Mouse (Mus musculus) kidney, postnatal 0 days (tissue): ENCODE measurements at regions not wholly inside any gene's neighbourhood (a gene's known extent, or its start where the extent isn't known, plus 50 kb on each side); places are given as distances from the start of the nearest gene placed in this dataset.

Experiments
- ATAC-seq: fragments of 200-750 bp; cut with Nextera tagmentation; replicated peaks from 2 replicates; pipeline ENCODE4 v1.8.0; 2017; ENCODE audit warnings: low read depth, moderate number of reproducible peaks, moderate TSS enrichment, moderate library complexity; ENCODE audit not compliant: low FRiP score
- DNase-seq: peaks from one replicate; pipeline ENCODE4 v3.0.0-alpha.2; 2016; ENCODE audit warnings: low spot score
- H3K27ac ChIP-seq: fragments of 300-500 bp; sonication (generic); 2 replicates; pipeline ENCODE4 v1.5.1; 2014; ENCODE audit warnings: mild to moderate bottlenecking
- H3K27me3 ChIP-seq: fragments of 300-500 bp; sonication (generic); 2 replicates; pipeline ENCODE4 v1.6.1; 2014; ENCODE audit warnings: low read length, mixed read lengths; ENCODE audit not compliant: insufficient read depth
- H3K36me3 ChIP-seq: fragments of 300-500 bp; sonication (generic); 2 replicates; pipeline ENCODE4 v1.6.1; 2014; ENCODE audit warnings: low read length, mixed read lengths; ENCODE audit not compliant: insufficient read depth
- H3K4me1 ChIP-seq: fragments of 300-500 bp; sonication (generic); replicated peaks from 2 replicates; pipeline ENCODE4 v1.6.1; 2014; ENCODE audit warnings: antibody characterized with exemption, low read length, mixed read lengths; ENCODE audit not compliant: insufficient read depth
- H3K4me2 ChIP-seq: fragments of 300-500 bp; sonication (generic); 2 replicates; pipeline ENCODE4 v1.6.1; 2014; ENCODE audit warnings: mild to moderate bottlenecking, low read length, moderate library complexity, mixed read lengths
- H3K4me3 ChIP-seq: fragments of 300-500 bp; sonication (generic); replicated peaks from 2 replicates; pipeline ENCODE4 v1.5.1; 2014; ENCODE audit warnings: low read depth, low read length
- H3K9ac ChIP-seq: fragments of 300-500 bp; sonication (generic); 2 replicates; pipeline ENCODE4 v1.6.1; 2014; ENCODE audit warnings: low read depth, low read length
- H3K9me3 ChIP-seq: fragments of 300-500 bp; sonication (generic); replicated peaks from 2 replicates; pipeline ENCODE4 v1.6.1; 2016; ENCODE audit warnings: low read length, inconsistent platforms, mixed read lengths
- CTCF ChIP-seq: IDR thresholded peaks from 2 replicates; pipeline ENCODE4 v1.5.1; 2016; ENCODE audit warnings: antibody characterized with exemption, low read depth, mild to moderate bottlenecking, moderate library complexity
- WGBS: fragments of 180-500 bp; shearing (Covaris S2); extraction: QIAGEN DNeasy Blood & Tissue Kit; methylation state at CpG from one replicate; pipeline ENCODE4 v1.1.7; 2014; 5-methylcytosine and 5-hydroxymethylcytosine counted together

DNA sequence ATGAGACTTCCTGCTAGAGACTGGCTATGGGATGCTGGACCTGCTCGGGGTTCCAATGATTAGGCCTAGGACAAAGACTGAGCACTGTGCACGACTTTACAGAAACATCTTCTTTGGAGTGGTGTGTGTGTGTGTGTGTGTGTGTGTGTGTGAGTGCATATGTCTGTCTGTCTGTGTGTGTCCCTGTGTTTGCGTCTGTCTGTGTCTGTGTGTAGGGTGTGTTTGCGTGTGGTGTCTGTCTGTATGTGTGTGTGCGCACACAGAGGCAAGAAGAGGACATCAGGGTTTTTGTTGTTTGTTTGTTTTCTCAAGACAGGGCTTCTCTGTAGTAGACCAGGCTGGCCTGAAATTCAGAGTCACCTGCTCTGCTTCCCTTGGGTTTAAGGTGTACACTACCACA is 51.9 kb upstream of the Slco4a1 start:
- no peak for TF ChIP-seq CTCF
- Histone ChIP-seq H3K27me3 (no peaks in the 10 kb centered on the region), H3K4me3 (no peak overlapping the region), H3K9ac (no peak overlapping the region), H3K4me2 (no peak overlapping the region), H3K9me3 (no peaks in the 10 kb centered on the region), H3K36me3 (no peaks in the 10 kb centered on the region), H3K4me1 (no peaks in the 10 kb centered on the region), H3K27ac (no peak overlapping the region)
- DNase-seq (no peak), ATAC-seq (no peak)
- whole genome bisulfite sequencing = 85% methylated on average over 5 of the region's 5 CpGs

DNA sequence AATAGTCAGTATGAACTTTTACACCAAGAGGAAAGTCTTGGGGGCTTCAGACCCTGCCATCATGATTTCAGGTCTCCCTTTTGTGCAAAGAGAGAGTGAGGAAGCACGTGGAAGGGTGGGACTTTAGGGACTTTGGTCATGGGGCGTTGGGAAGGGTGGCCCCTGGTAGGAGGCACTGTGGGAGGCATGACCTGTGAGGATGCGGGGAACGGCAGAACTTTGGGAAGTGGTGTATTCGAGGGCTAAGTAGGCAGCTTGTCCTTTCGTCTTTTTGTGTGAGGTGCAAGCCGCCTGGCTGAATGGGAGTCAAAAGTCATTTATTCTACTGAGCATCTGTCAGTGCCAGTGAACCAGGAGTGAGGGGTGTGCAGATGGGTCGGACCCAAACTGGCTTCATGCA is 52.4 kb upstream of the Slco4a1 start:
- 70% methylated on average over 8 of the region's 8 CpGs for WGBS
- Histone ChIP-seq H3K36me3 (no peaks in the 10 kb centered on the region), H3K27ac (no peak overlapping the region), H3K9ac (no peak overlapping the region), H3K27me3 (no peaks in the 10 kb centered on the region), H3K4me2 (no peak overlapping the region), H3K4me3 (no peak overlapping the region), H3K4me1 (no peaks in the 10 kb centered on the region), H3K9me3 (no peaks in the 10 kb centered on the region)
- ATAC-seq (no peak), DNase-seq (no peak)
- TF ChIP-seq CTCF = no peak

DNA sequence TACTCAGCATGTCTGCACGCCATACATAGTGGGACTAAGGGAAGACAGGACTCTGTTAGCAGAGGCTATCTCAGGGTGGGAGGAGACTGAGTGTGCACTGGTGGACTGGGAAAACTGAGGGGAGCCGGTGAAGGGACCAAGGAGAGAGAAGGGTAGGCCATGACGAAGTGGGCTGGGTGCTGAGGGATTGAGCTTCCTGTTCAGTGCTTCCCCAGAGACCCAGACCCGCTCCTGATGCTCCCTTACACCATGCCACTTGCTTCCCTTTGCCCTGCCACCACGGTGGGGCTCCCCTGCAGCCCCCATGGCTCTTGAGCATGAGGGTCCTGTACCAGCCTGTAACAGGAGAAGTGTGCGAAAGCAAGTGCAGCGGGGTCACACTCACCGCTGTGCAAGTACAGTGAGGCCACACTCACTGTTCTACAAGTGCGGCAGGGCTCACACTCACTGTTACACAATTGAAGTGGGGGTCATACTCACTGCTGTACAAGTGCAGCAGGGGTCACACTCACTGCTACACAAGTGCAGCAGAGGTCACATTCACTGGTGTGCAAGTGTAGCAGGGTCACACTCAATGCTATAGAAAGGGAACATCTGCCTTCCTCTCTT is 53.1 kb upstream of the Slco4a1 start:
- ATAC-seq (no peak), DNase-seq (no peak)
- H3K27me3 ChIP-seq = no peaks in the 10 kb centered on the region
- no peak overlapping the region for H3K9ac ChIP-seq
- no peaks in the 10 kb centered on the region for H3K36me3 ChIP-seq
- WGBS = 82% methylated on average over 9 of the region's 9 CpGs
- H3K4me3 ChIP-seq = no peak overlapping the region
- no peaks in the 10 kb centered on the region for H3K4me1 ChIP-seq
- H3K4me2 ChIP-seq = no peak overlapping the region
- H3K27ac ChIP-seq = no peak overlapping the region
- no peak for TF ChIP-seq CTCF
- H3K9me3 ChIP-seq = no peaks in the 10 kb centered on the region

DNA sequence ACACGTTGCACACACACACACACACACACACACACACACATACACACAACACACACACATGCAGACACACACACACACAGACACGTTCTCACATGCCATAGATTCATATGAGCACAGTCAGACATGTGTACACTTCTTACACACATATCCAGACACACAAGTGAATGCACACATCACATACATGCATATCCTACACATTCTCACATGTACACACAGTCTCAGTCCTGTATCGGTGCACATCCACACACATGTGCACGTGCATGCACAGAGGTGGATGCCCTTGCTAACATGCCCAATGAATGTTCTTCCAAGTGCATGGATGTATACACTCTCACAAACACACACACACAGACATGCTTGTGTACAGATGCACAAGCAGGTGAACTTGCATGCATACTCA is 53.6 kb upstream of the Slco4a1 start:
- Histone ChIP-seq H3K27ac (no peak overlapping the region), H3K4me3 (no peak overlapping the region), H3K36me3 (no peaks in the 10 kb centered on the region), H3K9ac (no peak overlapping the region), H3K4me1 (no peaks in the 10 kb centered on the region), H3K27me3 (no peaks in the 10 kb centered on the region), H3K9me3 (no peaks in the 10 kb centered on the region), H3K4me2 (no peak overlapping the region)
- 84% methylated on average over 4 of the region's 4 CpGs for WGBS
- ATAC-seq (no peak), DNase-seq (no peak)
- no peak for TF ChIP-seq CTCF

DNA sequence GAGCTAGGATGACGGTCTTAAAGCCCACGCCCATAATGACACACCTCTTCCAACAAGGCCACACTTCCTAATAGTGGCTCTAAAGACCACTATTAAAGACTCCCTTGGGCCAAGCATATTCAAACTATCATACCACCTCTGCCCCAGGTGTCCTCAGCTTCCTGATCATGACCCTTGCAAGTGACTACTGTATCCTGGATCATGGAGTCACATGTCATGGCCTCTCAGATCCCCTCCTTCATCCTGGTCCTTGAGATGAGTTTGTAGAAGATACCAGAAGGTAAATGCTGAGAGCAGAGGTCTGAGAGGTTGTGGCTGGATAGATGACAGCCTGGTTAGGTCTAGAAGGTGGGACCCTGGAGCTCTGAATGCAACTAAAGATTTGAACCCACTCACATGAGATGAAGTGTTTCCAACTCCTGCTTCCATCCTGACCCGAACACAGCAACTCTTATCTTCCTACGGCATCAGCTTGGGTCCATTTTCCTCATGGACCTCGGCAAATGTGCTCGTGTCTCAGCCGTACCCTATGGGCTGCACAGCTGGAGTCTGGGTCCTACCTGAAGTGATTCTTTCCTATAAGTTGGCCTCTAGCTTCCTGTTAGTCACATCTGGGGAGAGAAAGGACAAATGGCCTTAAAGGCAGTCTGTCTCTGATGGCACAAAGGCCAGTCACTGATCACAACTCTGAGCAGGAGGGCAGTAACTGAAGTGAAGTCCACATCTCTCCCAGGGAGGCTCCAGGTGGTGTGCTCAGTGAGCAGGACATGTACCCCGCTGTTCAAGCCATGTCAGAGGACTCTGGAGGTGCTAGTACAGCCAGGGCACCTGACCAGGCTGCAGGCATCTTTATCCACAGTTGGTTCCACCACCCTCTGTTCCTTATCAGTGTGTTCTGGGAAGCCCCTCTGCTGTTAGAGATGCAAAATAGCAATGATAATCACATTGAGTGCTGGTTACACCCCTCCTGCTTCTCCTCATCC is 54.3 kb upstream of the Slco4a1 start:
- H3K4me3 ChIP-seq = no peak overlapping the region
- H3K27ac ChIP-seq = no peak overlapping the region
- H3K9ac ChIP-seq = no peak overlapping the region
- ATAC-seq (no peak), DNase-seq (no peak)
- H3K4me2 ChIP-seq = no peak overlapping the region
- H3K4me1 ChIP-seq = no peaks in the 10 kb centered on the region
- no peaks in the 10 kb centered on the region for H3K27me3 ChIP-seq
- TF ChIP-seq CTCF = no peak
- H3K9me3 ChIP-seq = no peaks in the 10 kb centered on the region
- no peaks in the 10 kb centered on the region for H3K36me3 ChIP-seq
- WGBS = 82% methylated on average over 8 of the region's 8 CpGs

DNA sequence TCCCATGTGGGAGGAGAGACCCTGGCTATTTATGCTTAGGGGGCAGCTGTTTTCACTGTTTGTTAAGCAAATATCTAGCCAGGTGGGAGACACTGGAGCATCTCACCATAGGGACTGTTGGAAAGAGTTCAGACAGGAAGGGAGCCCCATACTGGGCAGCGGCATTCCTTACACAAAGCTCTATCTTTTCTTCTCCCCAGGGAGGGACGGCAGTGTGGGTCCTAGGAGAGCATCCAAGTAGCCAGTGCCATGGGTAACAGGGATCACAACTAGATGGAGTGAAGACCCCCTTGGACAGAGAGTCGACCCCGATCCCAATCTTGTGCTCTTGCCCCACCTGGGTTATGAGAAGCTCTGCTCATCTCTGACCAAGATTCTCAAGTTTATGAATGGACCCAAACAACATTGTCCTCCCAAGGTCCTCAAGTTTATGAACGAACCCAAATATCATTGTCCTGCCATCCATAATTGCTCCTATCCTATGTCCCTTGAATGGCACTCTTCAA is 55.5 kb upstream of the Slco4a1 start:
- Histone ChIP-seq H3K27me3 (no peaks in the 10 kb centered on the region), H3K4me3 (no peak overlapping the region), H3K27ac (no peak overlapping the region), H3K4me2 (no peak overlapping the region), H3K9ac (no peak overlapping the region), H3K9me3 (no peaks in the 10 kb centered on the region), H3K4me1 (no peaks in the 10 kb centered on the region), H3K36me3 (no peaks in the 10 kb centered on the region)
- DNase-seq = no peak
- 88% methylated on average over 5 of the region's 5 CpGs for WGBS
- no peak for ATAC-seq
- no peak for TF ChIP-seq CTCF
